Mouse (Mus musculus): ENCODE results near the gene Serpina3f.

DNA sequence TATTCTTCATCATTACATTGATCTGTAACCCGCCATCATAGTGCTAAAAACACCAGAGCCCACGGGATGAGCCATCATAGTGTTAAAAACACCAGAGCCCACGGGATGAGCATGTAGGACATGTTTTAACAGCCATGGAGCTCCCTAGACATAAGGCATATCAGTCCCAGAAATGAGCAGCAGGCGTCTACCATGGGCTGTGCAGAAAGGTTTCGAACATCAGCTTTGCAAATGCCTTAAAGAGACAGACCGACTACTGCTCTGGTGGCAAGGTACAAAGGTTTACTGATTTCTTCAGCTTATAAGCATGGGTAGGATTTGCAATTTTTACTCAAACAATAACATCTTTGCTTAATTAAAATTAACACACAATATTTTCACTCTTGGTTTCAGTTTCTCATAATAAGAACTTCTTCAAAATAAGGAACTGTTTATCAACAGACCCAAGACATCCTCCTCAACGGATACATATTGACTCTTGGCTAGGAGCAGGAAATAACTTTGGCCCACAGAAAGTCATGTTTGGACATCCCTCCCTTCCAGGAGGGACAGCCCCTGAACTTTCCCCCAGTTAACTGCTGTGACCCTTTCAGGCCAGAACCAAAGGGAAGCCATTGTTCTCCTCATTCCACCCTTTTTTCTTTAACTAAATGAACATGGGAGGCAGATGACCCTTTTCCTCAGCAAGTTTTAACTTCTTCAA lies 10.4 kb downstream of the Serpina3f start:
- no peak for TF ChIP-seq POLR2A (IDR thresholded peaks at IDR 0.05; ENCODE audit: borderline replicate concordance, insufficient read depth, low read length)
- TF ChIP-seq CTCF (IDR thresholded peaks at IDR 0.05; ENCODE audit: borderline replicate concordance, insufficient read depth, low read depth, low read length): no peak
